Mouse (Mus musculus) MEL (cell line): Measurements from ENCODE around the gene 4930548H24Rik. TPM values are rescaled to one million over a fixed set of nuclear protein-coding genes. Genes with fewer than 3 reads are reported as not detected.

ENCODE experiments used
- DNase-seq: peaks from one replicate; pipeline ENCODE4 v3.0.0; 2011; ENCODE audit warnings: low read depth, low spot score
- H3K27ac ChIP-seq: 2 replicates; pipeline ENCODE4 v1.5.1; 2012; ENCODE audit warnings: low read depth, mild to moderate bottlenecking, control low read depth, low read length, moderate library complexity; ENCODE audit not compliant: control insufficient read depth
- H3K27me3 ChIP-seq, 2 experiments: fragments of 150-350 bp in 1 of 2; sonication (generic) in 1 of 2; 2 replicates each; pipeline ENCODE4 v1.6.1; 2012; ENCODE audit warnings: low read length in 2 of 2, mild to moderate bottlenecking in 2 of 2, improper control_type of control experiment in 1 of 2, moderate library complexity in 1 of 2; ENCODE audit not compliant: insufficient read depth in 2 of 2, control insufficient read depth in 1 of 2
- H3K36me3 ChIP-seq, 2 experiments: 2 replicates each; pipeline ENCODE4 v1.6.1; 2012 to 2014; ENCODE audit warnings: low read length in 2 of 2, improper control_type of control experiment in 1 of 2, inconsistent platforms in 1 of 2, mild to moderate bottlenecking in 1 of 2; ENCODE audit not compliant: insufficient read depth in 2 of 2, control insufficient read depth in 1 of 2
- H3K4me1 ChIP-seq, 2 experiments: fragments of 150-350 bp in 1 of 2; sonication (generic) in 1 of 2; 2 replicates each; pipeline ENCODE4 v1.6.1; 2012; ENCODE audit warnings: low read length in 2 of 2, improper control_type of control experiment in 1 of 2, mild to moderate bottlenecking in 1 of 2; ENCODE audit not compliant: insufficient read depth in 2 of 2, control insufficient read depth in 1 of 2
- H3K4me3 ChIP-seq, 2 experiments: fragments of 150-350 bp in 1 of 2; sonication (generic) in 1 of 2; 2 replicates each; pipeline ENCODE4 v1.5.1; 2012; ENCODE audit warnings: low read depth in 2 of 2, low read length in 2 of 2, mild to moderate bottlenecking in 2 of 2, moderate library complexity in 2 of 2, control low read depth in 1 of 2, improper control_type of control experiment in 1 of 2; ENCODE audit not compliant: control insufficient read depth in 1 of 2, insufficient read depth in 1 of 2
- H3K79me2 ChIP-seq: 2 replicates; pipeline ENCODE4 v1.6.1; 2012; ENCODE audit warnings: mild to moderate bottlenecking, low read length, moderate library complexity; ENCODE audit not compliant: control insufficient read depth, poor library complexity, insufficient read depth
- H3K9ac ChIP-seq: 2 replicates; pipeline ENCODE4 v1.6.1; 2012; ENCODE audit warnings: low read depth, mild to moderate bottlenecking, control low read depth, low read length, moderate library complexity; ENCODE audit not compliant: control insufficient read depth, poor library complexity, severe bottlenecking
- H3K9me3 ChIP-seq: fragments of 150-350 bp; sonication (generic); replicated peaks from 2 replicates; pipeline ENCODE4 v1.6.1; 2012; ENCODE audit warnings: mild to moderate bottlenecking, low read length, improper control_type of control experiment, moderate library complexity; ENCODE audit not compliant: insufficient read depth
- CTCF ChIP-seq, 3 experiments: IDR thresholded peaks in 2 of 3; conservative IDR thresholded peaks in 1 of 3; 2 replicates each; pipeline ENCODE4 v1.5.1; 2011 to 2012; ENCODE audit warnings: low read length in 3 of 3, low read depth in 2 of 3, mild to moderate bottlenecking in 2 of 3, improper control_type of control experiment in 1 of 3, inconsistent platforms in 1 of 3, mixed read lengths in 1 of 3, moderate library complexity in 1 of 3; ENCODE audit not compliant: control insufficient read depth in 1 of 3, insufficient read depth in 1 of 3, poor library complexity in 1 of 3, severe bottlenecking in 1 of 3
- E2F4 ChIP-seq: IDR thresholded peaks from 2 replicates; pipeline ENCODE4 v1.6.1; 2011; ENCODE audit warnings: low read depth, low read length, improper control_type of control experiment, borderline replicate concordance
- ELF1 ChIP-seq: IDR thresholded peaks from 2 replicates; pipeline ENCODE4 v1.6.1; 2014; ENCODE audit warnings: low read depth, mild to moderate bottlenecking, inconsistent platforms, low read length, improper control_type of control experiment, moderate library complexity
- ETS1 ChIP-seq: IDR thresholded peaks from 2 replicates; pipeline ENCODE4 v1.6.1; 2012; ENCODE audit warnings: low read depth, mild to moderate bottlenecking, inconsistent platforms, low read length, improper control_type of control experiment, moderate library complexity
- GABPA ChIP-seq: IDR thresholded peaks from 2 replicates; pipeline ENCODE4 v1.6.1; 2012; ENCODE audit warnings: low read depth, mild to moderate bottlenecking, inconsistent platforms, low read length, improper control_type of control experiment, moderate library complexity
- MAFK ChIP-seq: IDR thresholded peaks from 2 replicates; pipeline ENCODE4 v1.6.1; 2011; ENCODE audit warnings: low read depth, mild to moderate bottlenecking, low read length, improper control_type of control experiment, borderline replicate concordance
- MAX ChIP-seq: IDR thresholded peaks from 2 replicates; pipeline ENCODE4 v1.6.1; 2011; ENCODE audit warnings: low read length, improper control_type of control experiment
- NRF1 ChIP-seq: IDR thresholded peaks from 2 replicates; pipeline ENCODE4 v1.6.1; 2014; ENCODE audit warnings: low read depth, mild to moderate bottlenecking, inconsistent platforms, low read length, improper control_type of control experiment, moderate library complexity; ENCODE audit not compliant: poor library complexity, insufficient read depth, severe bottlenecking
- POLR2A ChIP-seq, 2 experiments: IDR thresholded peaks; 2 replicates each; pipeline ENCODE4 v1.6.1; 2011 to 2012; ENCODE audit warnings: low read length in 2 of 2, mild to moderate bottlenecking in 2 of 2, control low read depth in 1 of 2, improper control_type of control experiment in 1 of 2, low read depth in 1 of 2, moderate library complexity in 1 of 2; ENCODE audit not compliant: control insufficient read depth in 1 of 2, insufficient read depth in 1 of 2, poor library complexity in 1 of 2
- POLR2AphosphoS2 ChIP-seq: IDR thresholded peaks from 2 replicates; pipeline ENCODE4 v1.6.1; 2011; ENCODE audit warnings: low read length, improper control_type of control experiment
- ZKSCAN1 ChIP-seq: IDR thresholded peaks from 2 replicates; pipeline ENCODE4 v1.6.1; 2012; ENCODE audit warnings: low read depth, mild to moderate bottlenecking, inconsistent platforms, low read length, improper control_type of control experiment, moderate library complexity
- ZNF384 ChIP-seq: IDR thresholded peaks from 2 replicates; pipeline ENCODE4 v1.6.1; 2012; ENCODE audit warnings: low read depth, mild to moderate bottlenecking, inconsistent platforms, low read length, improper control_type of control experiment
- polyA plus RNA-seq, 2 experiments: library from polyadenylated mRNA; stranded (reverse) in 1 of 2; unstranded in 1 of 2; fragments of >175 nt in 1 of 2; fragments of >200 nt in 1 of 2; gene quantifications; 2 replicates each; pipeline versions ENCODE4 v1.2.1 to v1.2.4; 2012; ENCODE audit warnings: low replicate concordance in 2 of 2, low read depth in 1 of 2; ENCODE audit not compliant: insufficient read length in 2 of 2, insufficient read depth in 1 of 2, missing spikeins in 1 of 2
- total RNA-seq: library from RNA; depleted of rRNA; stranded (reverse); fragments of 300-350 nt; gene quantifications from 2 replicates; pipeline ENCODE4 v1.2.3, GENCODE M21; 2012

4930548H24Rik gene
- total and polyA plus RNA-seq, 3 experiments, result 0.13 to 0.15 TPM; not detected in 1

DNA sequence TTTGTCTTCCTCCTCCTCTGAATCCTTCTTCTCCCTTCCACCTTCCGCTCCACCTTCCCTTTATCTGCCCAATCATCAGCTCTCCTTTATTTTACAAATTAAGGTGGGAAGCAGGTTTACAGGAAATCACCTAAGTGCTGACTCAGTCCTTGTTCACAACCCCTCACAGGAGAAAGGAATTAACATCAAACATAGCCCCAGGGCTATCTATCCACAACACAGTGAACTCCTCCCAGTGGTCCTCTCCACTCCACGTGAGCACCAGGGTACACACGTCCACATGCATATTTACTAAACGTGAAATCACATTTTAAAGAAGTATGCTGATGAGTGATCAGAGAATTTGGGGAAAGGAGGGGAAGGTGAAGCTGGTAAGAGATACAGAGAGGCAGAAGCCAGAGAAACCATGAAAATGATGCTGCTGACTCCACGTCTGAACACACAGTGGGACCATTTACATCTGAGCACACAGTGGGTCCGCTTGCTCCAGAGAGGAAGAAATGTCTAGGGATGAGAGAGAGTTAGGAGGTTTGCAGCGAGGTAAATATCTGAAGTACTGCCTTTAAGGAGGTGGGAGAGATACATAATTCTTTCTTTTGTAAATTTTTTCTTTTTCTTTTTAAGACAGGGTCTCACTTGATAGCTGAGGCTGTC, 3.7 kb downstream of the 4930548H24Rik start:
- Histone ChIP-seq H3K79me2 (no peaks in the 10 kb centered on the region), H3K4me3 (no peak overlapping the region), H3K4me1 (peaks cover 0 to 9% of the 10 kb centered on the region in 2 experiments; a peak in 3 of 4 replicates), H3K36me3 (peaks cover 0 to 5% of the 10 kb centered on the region in 2 experiments; a peak in 2 of 4 replicates), H3K9me3 (no peaks in the 10 kb centered on the region), H3K27ac (no peak overlapping the region), H3K27me3 (no peaks in the 10 kb centered on the region; a peak in 1 of 4 replicates), H3K9ac (no peak overlapping the region)
- TF ChIP-seq ZKSCAN1 (peak; percentile 95), MAX (no peak)
- DNase-seq, result no peak

GRCm38 (mm10) chr5:31492031-31492430, 6.5 kb downstream of the 4930548H24Rik start:
- DNase-seq, result no peak
- peaks cover 13% of the 10 kb centered on the region for H3K79me2 ChIP-seq
- peaks cover 3 to 12% of the 10 kb centered on the region in 2 experiments; a peak in 3 of 4 replicates for H3K36me3 ChIP-seq
- no peak for TF ChIP-seq ZNF384
- no peak for TF ChIP-seq CTCF (IDR thresholded peaks at IDR 0.05 in 2 of 3, conservative IDR thresholded peaks at IDR 0.05 in 1 of 3; ENCODE audit: control insufficient read depth in 1 of 3, insufficient read depth in 1 of 3, low read depth in 2 of 3, low read length in 3 of 3, poor library complexity in 1 of 3, severe bottlenecking in 1 of 3)
- no peak for TF ChIP-seq ZKSCAN1
- no peak for TF ChIP-seq E2F4
- TF ChIP-seq NRF1, result no peak
- no peak for TF ChIP-seq MAX
- no peak for TF ChIP-seq MAFK
- no peak for TF ChIP-seq GABPA
- TF ChIP-seq POLR2A (IDR thresholded peaks at IDR 0.05; ENCODE audit: control insufficient read depth in 1 of 2, insufficient read depth in 1 of 2, low read depth in 1 of 2, low read length in 2 of 2, poor library complexity in 1 of 2), result no peak
- TF ChIP-seq ELF1, result no peak
- TF ChIP-seq ETS1, result no peak
- TF ChIP-seq POLR2AphosphoS2, result no peak
- TF ChIP-seq, all 39 proteins: peak for 0
- H3K27ac ChIP-seq, result no peak overlapping the region
- H3K4me1 ChIP-seq, result peaks cover 3 to 17% of the 10 kb centered on the region in 2 experiments; a peak in 3 of 4 replicates
- H3K27me3 ChIP-seq, result no peaks in the 10 kb centered on the region; a peak in 1 of 4 replicates
- no peak overlapping the region for H3K9ac ChIP-seq
- H3K9me3 ChIP-seq, result no peaks in the 10 kb centered on the region
- H3K4me3 ChIP-seq, result no peak overlapping the region
